Comparison of ENCODE assay signal across 8 mouse cellular contexts in the genomic region with DNA sequence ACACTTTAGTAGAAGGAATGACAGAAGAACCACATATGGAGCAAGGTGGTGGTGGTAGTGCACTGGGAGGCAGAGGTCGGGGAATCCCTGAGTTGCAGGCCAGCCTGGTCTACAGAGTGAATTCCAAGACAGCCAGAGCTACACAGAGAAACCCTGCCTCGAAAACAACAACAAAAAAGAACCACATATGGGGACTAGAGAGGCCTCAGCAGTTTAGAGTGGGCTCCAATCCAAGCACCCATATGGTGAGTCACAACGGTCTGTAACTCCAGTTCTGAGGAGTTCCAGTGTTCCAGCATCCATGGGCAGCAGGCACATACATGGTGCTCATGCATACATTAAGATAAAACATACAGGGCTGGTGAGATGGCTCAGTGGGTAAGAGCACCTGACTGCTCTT. TPM values are rescaled to one million over a fixed set of nuclear protein-coding genes. Genes with fewer than 3 reads are reported as not detected.
DNase-seq lines count a peak whose midpoint lies in the region; ATAC-seq and TF ChIP-seq lines count a peak whose summit lies in the region.

No protein-coding gene starts in this region.

- no peaks in the 10 kb centered on the region for H3K27me3 ChIP-seq in heart, embryonic 16.5 days (ENCODE audit: control insufficient read depth, insufficient read depth, low read length)
- H3K27me3 ChIP-seq in forebrain, embryonic 11.5 days (ENCODE audit: control insufficient read depth, insufficient read depth, low read length) = no peaks in the 10 kb centered on the region
- H3K27me3 ChIP-seq in liver, embryonic 16.5 days (ENCODE audit: control insufficient read depth, insufficient read depth, low read depth, low read length) = no peaks in the 10 kb centered on the region
- no peaks in the 10 kb centered on the region for H3K27me3 ChIP-seq in thymus, adult 2 months (ENCODE audit: control insufficient read depth, insufficient read depth, low read length)

- H3K4me2 ChIP-seq in heart, embryonic 16.5 days (ENCODE audit: low read depth, low read length) = peak overlapping the region; percentile 93
- no peak overlapping the region for H3K4me2 ChIP-seq in forebrain, embryonic 11.5 days (ENCODE audit: low read depth, low read length, severe bottlenecking)
- peak overlapping the region; percentile 84 for H3K4me2 ChIP-seq in liver, embryonic 16.5 days (ENCODE audit: low read depth, low read length)

- ATAC-seq in heart, embryonic 16.5 days (replicated peaks; ENCODE audit: extremely low read depth, insufficient read depth, low FRiP score) = no peak
- no peak for ATAC-seq in forebrain, embryonic 11.5 days (replicated peaks; ENCODE audit: low FRiP score)
- ATAC-seq in liver, embryonic 16.5 days (ENCODE audit: low read depth) = no peak

- peaks cover 10% of the 10 kb centered on the region; the same call in 1 of the 2 replicates for H3K36me3 ChIP-seq in heart, embryonic 16.5 days (ENCODE audit: control insufficient read depth, insufficient read depth)
- H3K36me3 ChIP-seq in forebrain, embryonic 11.5 days (ENCODE audit: control insufficient read depth, insufficient read depth, low read length) = no peaks in the 10 kb centered on the region; the same call in 1 of the 2 replicates
- H3K36me3 ChIP-seq in liver, embryonic 16.5 days (ENCODE audit: control insufficient read depth, insufficient read depth) = peaks cover 21% of the 10 kb centered on the region
- peaks cover 13% of the 10 kb centered on the region for H3K36me3 ChIP-seq in thymus, adult 2 months (ENCODE audit: control insufficient read depth, insufficient read depth, low read length)

- H3K9ac ChIP-seq in heart, embryonic 16.5 days (ENCODE audit: low read length) = no peak overlapping the region; the same call in 1 of the 2 replicates
- H3K9ac ChIP-seq in forebrain, embryonic 11.5 days (ENCODE audit: low read length) = no peak overlapping the region
- peak overlapping the region; percentile 99 for H3K9ac ChIP-seq in liver, embryonic 16.5 days (ENCODE audit: low read depth, low read length)

- peak overlapping the region; percentile 86 for H3K4me3 ChIP-seq in heart, embryonic 16.5 days (ENCODE audit: low read length)
- H3K4me3 ChIP-seq in forebrain, embryonic 11.5 days (ENCODE audit: low read depth, low read length) = peak overlapping the region; percentile 81; the same call in 1 of the 2 replicates
- H3K4me3 ChIP-seq in liver, embryonic 16.5 days (ENCODE audit: low read depth, low read length) = peak overlapping the region; percentile 99
- H3K4me3 ChIP-seq in thymus, adult 2 months (ENCODE audit: control insufficient read depth, insufficient read depth, low read length) = no peak overlapping the region

- no peaks in the 10 kb centered on the region for H3K9me3 ChIP-seq in heart, embryonic 16.5 days (replicated peaks; ENCODE audit: control insufficient read depth, low read length)
- H3K9me3 ChIP-seq in forebrain, embryonic 11.5 days (ENCODE audit: control insufficient read depth, low read length) = no peaks in the 10 kb centered on the region
- H3K9me3 ChIP-seq in liver, embryonic 16.5 days (replicated peaks; ENCODE audit: control insufficient read depth, low read length) = no peaks in the 10 kb centered on the region

- H3K4me1 ChIP-seq in heart, embryonic 16.5 days (ENCODE audit: control insufficient read depth, insufficient read depth, low read length) = peaks cover 15% of the 10 kb centered on the region
- H3K4me1 ChIP-seq in forebrain, embryonic 11.5 days (replicated peaks; ENCODE audit: control insufficient read depth, insufficient read depth, low read length) = peaks cover 2% of the 10 kb centered on the region; the same call in 1 of the 2 replicates
- peaks cover 31% of the 10 kb centered on the region for H3K4me1 ChIP-seq in liver, embryonic 16.5 days (ENCODE audit: control insufficient read depth, low read depth, low read length)
- H3K4me1 ChIP-seq in thymus, adult 2 months (replicated peaks; ENCODE audit: control insufficient read depth, insufficient read depth, low read length) = peaks cover 8% of the 10 kb centered on the region

- 66% methylated on average over 3 of the region's 3 CpGs for WGBS in heart, embryonic 16.5 days
- WGBS in forebrain, embryonic 11.5 days = 90% methylated on average over 3 of the region's 3 CpGs
- WGBS in liver, embryonic 16.5 days (ENCODE audit: insufficient replicate concordance) = 72% methylated on average over 3 of the region's 3 CpGs
- 80% methylated on average over 3 of the region's 3 CpGs for WGBS in thymus, adult 2 months

- DNase-seq in heart, postnatal 10 days = no peak
- peak; percentile 52 for DNase-seq in MN1 (ENCODE audit: low spot score)
- no peak for DNase-seq in forebrain, embryonic 11.5 days (ENCODE audit: low spot score)
- DNase-seq in thymus, adult 2 months = no peak
- DNase-seq in right cerebral cortex, postnatal 25 days = no peak
- no peak for DNase-seq in ovary, adult 18-20 months (ENCODE audit: low spot score)

- intact Hi-C loops in heart, postnatal 10 days (cut with DNase I) = no loop called here

- TF ChIP-seq CTCF in thymus, adult 2 months (IDR thresholded peaks at IDR 0.05; ENCODE audit: borderline replicate concordance, control insufficient read depth, extremely low read depth, insufficient read depth, low read length, poor library complexity) = no peak

- H3K27ac ChIP-seq in heart, embryonic 16.5 days (ENCODE audit: low read length) = peak overlapping the region; percentile 93; the same call in 1 of the 2 replicates
- H3K27ac ChIP-seq in forebrain, embryonic 11.5 days (ENCODE audit: low read depth, low read length) = no peak overlapping the region
- H3K27ac ChIP-seq in liver, embryonic 16.5 days (ENCODE audit: low read length) = peak overlapping the region; percentile 95; the same call in 1 of the 2 replicates
- H3K27ac ChIP-seq in thymus, adult 2 months (ENCODE audit: control insufficient read depth, insufficient read depth, low read length) = no peak overlapping the region

- no peak for TF ChIP-seq POLR2A in thymus, adult 2 months (IDR thresholded peaks at IDR 0.05; ENCODE audit: control insufficient read depth, extremely low read depth, insufficient read depth, low read length, poor library complexity)

RNA-seq across cellular contexts. Expression of gene Rab5if, which starts 1.6 kb away (rescaled TPM):
- polyA plus RNA-seq in heart, embryonic 16.5 days (2015; fragmentation: Nextera tagmentation; extraction: Ambion mirVana) = 171 and 173 TPM in 2 replicates
- 100 to 1,000 TPM; 130 to 132 TPM for total RNA-seq in heart, postnatal 10 days (2021)
- polyA plus RNA-seq in forebrain, embryonic 11.5 days (2014; fragmentation: Nextera tagmentation; extraction: Ambion mirVana) = 186 and 189 TPM in 2 replicates
- polyA plus RNA-seq in liver, embryonic 16.5 days (2015; fragmentation: Nextera tagmentation; extraction: Ambion mirVana) = 112 and 117 TPM in 2 replicates
- 113 and 160 TPM in 2 replicates for polyA plus RNA-seq in thymus, adult 2 months (2012; rRNA removed)

RNA-seq across cellular contexts. Expression of gene 4930518I15Rik, which starts 6.7 kb away (rescaled TPM):
- 5.8 and 5.9 TPM in 2 replicates for polyA plus RNA-seq in heart, embryonic 16.5 days (2015; fragmentation: Nextera tagmentation; extraction: Ambion mirVana)
- 1 to 10 TPM; 1.1 to 1.2 TPM for total RNA-seq in heart, postnatal 10 days (2021)
- polyA plus RNA-seq in forebrain, embryonic 11.5 days (2014; fragmentation: Nextera tagmentation; extraction: Ambion mirVana) = 9.9 and 10.0 TPM in 2 replicates
- 2.1 and 2.6 TPM in 2 replicates for polyA plus RNA-seq in liver, embryonic 16.5 days (2015; fragmentation: Nextera tagmentation; extraction: Ambion mirVana)
- polyA plus RNA-seq in thymus, adult 2 months (2012; rRNA removed) = 2.3 and 2.8 TPM in 2 replicates

RNA-seq across cellular contexts. Expression of gene Sla2, which starts 22.5 kb away (rescaled TPM):
- polyA plus RNA-seq in heart, embryonic 16.5 days (2015; fragmentation: Nextera tagmentation; extraction: Ambion mirVana) = 3.4 and 8.4 TPM in 2 replicates
- total RNA-seq in heart, postnatal 10 days (2021) = under 1 TPM in 1 of 2 experiments, not detected in 1; 0.10 TPM
- polyA plus RNA-seq in forebrain, embryonic 11.5 days (2014; fragmentation: Nextera tagmentation; extraction: Ambion mirVana) = 0.73 and 0.83 TPM in 2 replicates
- 1.5 and 1.7 TPM in 2 replicates for polyA plus RNA-seq in liver, embryonic 16.5 days (2015; fragmentation: Nextera tagmentation; extraction: Ambion mirVana)
- polyA plus RNA-seq in thymus, adult 2 months (2012; rRNA removed) = 115 and 120 TPM in 2 replicates

RNA-seq across cellular contexts. Expression of gene Tgif2, which starts 24.7 kb away (rescaled TPM):
- 28.9 and 30.1 TPM in 2 replicates for polyA plus RNA-seq in heart, embryonic 16.5 days (2015; fragmentation: Nextera tagmentation; extraction: Ambion mirVana)
- total RNA-seq in heart, postnatal 10 days (2021) = 1 to 10 TPM; 5.0 to 7.3 TPM
- 109 and 110 TPM in 2 replicates for polyA plus RNA-seq in forebrain, embryonic 11.5 days (2014; fragmentation: Nextera tagmentation; extraction: Ambion mirVana)
- polyA plus RNA-seq in liver, embryonic 16.5 days (2015; fragmentation: Nextera tagmentation; extraction: Ambion mirVana) = 5.1 and 5.4 TPM in 2 replicates
- 28.7 and 37.2 TPM in 2 replicates for polyA plus RNA-seq in thymus, adult 2 months (2012; rRNA removed)

Comparison
In these comparisons a context has a peak if more than half of its experiments do, and no peak if none do; other contexts are left out.
1. H3K27ac ChIP-seq: peak in heart, embryonic 16.5 days (single experiment) and liver, embryonic 16.5 days (single experiment); none in forebrain, embryonic 11.5 days (single experiment) and thymus, adult 2 months (single experiment).
2. RNA of gene Sla2, which starts 22.5 kb away (polyA plus RNA-seq): 115 to 120 TPM in thymus, adult 2 months; 3.4 to 8.4 TPM in heart, embryonic 16.5 days, 1.5 to 1.7 TPM in liver, embryonic 16.5 days and 0.73 to 0.83 TPM in forebrain, embryonic 11.5 days; every median in the first group is over 10 times any median in the second.